16 mouse cellular contexts compared by ENCODE assay signal in genomic region chr2:169926016-169926415, GRCm38 (mm10).
DNase-seq lines count a peak whose midpoint lies in the region; ATAC-seq lines count a peak whose summit lies in the region.
"Had no signal": no experiment of that assay in that cellular context is flagged by ENCODE, and none has a peak within 500 bp of the region (broad histone marks: within the 10 kb centered on the region; RNA-seq: fewer than 3 reads in every experiment).

No protein-coding gene starts in this region.

- peak; percentile 21 for DNase-seq in kidney, adult 11 months
- DNase-seq in ovary, postnatal 36 days (ENCODE audit: low spot score): peak; percentile 26
- DNase-seq in ovary, adult 18-20 months (ENCODE audit: low spot score): no peak
- peak; percentile 61 for DNase-seq in gastrocnemius, adult 18-20 months (ENCODE audit: low spot score)
- peak; percentile 26 for DNase-seq in kidney, postnatal 10 days
- DNase-seq in layer of hippocampus, adult 18-20 months (ENCODE audit: low spot score in 2 of 2): no peak
- DNase-seq: cerebellum, adult 8-10 months; embryo, embryonic 11 days; lung, postnatal 36 days had no signal

- no peak overlapping the region for H3K27ac ChIP-seq in kidney, embryonic 15.5 days
- H3K27ac ChIP-seq: heart, embryonic 13.5 days; liver, embryonic 15.5 days; midbrain, embryonic 10.5 days; neural tube, embryonic 15.5 days had no signal

- no peaks in the 10 kb centered on the region for H3K27me3 ChIP-seq in kidney, embryonic 15.5 days
- H3K27me3 ChIP-seq: heart, embryonic 13.5 days; liver, embryonic 15.5 days; neural tube, embryonic 15.5 days had no signal

- H3K9me3 ChIP-seq in kidney, embryonic 15.5 days (replicated peaks): no peaks in the 10 kb centered on the region
- H3K9me3 ChIP-seq: heart, embryonic 13.5 days; liver, embryonic 15.5 days; midbrain, embryonic 10.5 days; neural tube, embryonic 15.5 days had no signal

- no peak for ATAC-seq in kidney, embryonic 15.5 days (replicated peaks; ENCODE audit: low FRiP score)
- ATAC-seq: CD4-positive, CD25-positive, alpha-beta regulatory T cell, adult 4 months; forebrain, embryonic 14.5 days had no signal

- H3K4me1 ChIP-seq in kidney, embryonic 15.5 days: peaks cover 17% of the 10 kb centered on the region
- H3K4me1 ChIP-seq: liver, embryonic 15.5 days had no signal

- no peaks in the 10 kb centered on the region for H3K36me3 ChIP-seq in kidney, embryonic 15.5 days
- H3K36me3 ChIP-seq: heart, embryonic 13.5 days; liver, embryonic 15.5 days; midbrain, embryonic 10.5 days; neural tube, embryonic 15.5 days had no signal

- H3K4me3 ChIP-seq in kidney, embryonic 15.5 days (replicated peaks): no peak overlapping the region
- H3K4me3 ChIP-seq: heart, embryonic 13.5 days; liver, embryonic 15.5 days; midbrain, embryonic 10.5 days; neural tube, embryonic 15.5 days had no signal

- H3K9ac ChIP-seq in kidney, embryonic 15.5 days: no peak overlapping the region
- H3K9ac ChIP-seq: heart, embryonic 13.5 days; liver, embryonic 15.5 days; neural tube, embryonic 15.5 days had no signal

- 82% methylated on average over 11 of the region's 11 CpGs for WGBS in kidney, embryonic 15.5 days

- H3K4me2 ChIP-seq in kidney, embryonic 15.5 days: no peak overlapping the region
- H3K4me2 ChIP-seq: heart, embryonic 13.5 days; liver, embryonic 15.5 days; neural tube, embryonic 15.5 days had no signal

Comparison
In these comparisons a context has a peak if more than half of its experiments do, and no peak if none do; other contexts are left out.
1. DNase-seq: peak in kidney, adult 11 months (single experiment), ovary, postnatal 36 days (single experiment), gastrocnemius, adult 18-20 months (single experiment) and kidney, postnatal 10 days (single experiment); none in ovary, adult 18-20 months (single experiment) and layer of hippocampus, adult 18-20 months (0 of 2).